9 mouse cellular contexts compared by ENCODE assay signal in the genomic region with DNA sequence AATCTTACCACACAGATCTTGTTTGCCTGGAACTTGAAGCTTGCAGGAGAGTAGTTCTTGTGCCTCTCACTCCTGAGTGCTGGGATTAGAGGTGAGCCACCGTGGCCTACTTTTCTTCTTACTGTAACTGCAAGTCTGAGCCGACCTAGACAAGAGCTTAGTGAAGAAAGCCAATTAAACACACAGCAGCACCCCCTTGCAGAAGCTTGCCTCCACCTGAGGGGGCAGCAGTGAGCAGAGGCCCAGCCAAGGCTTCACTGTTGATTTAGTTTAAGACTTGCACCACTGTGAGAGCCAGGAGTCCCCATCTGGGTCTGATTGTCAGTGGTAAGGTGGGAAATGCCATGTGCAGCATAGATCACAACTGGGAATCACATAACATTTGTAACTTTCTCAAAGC. TPM values are rescaled to one million over a fixed set of nuclear protein-coding genes. Genes with fewer than 3 reads are reported as not detected.
DNase-seq lines count a peak whose midpoint lies in the region; ATAC-seq and TF ChIP-seq lines count a peak whose summit lies in the region.
"Had no signal": no experiment of that assay in that cellular context is flagged by ENCODE, and none has a peak within 500 bp of the region (broad histone marks: within the 10 kb centered on the region; RNA-seq: fewer than 3 reads in every experiment).

No protein-coding gene starts in this region.

- TF ChIP-seq CTCF in liver, adult 2 months (IDR thresholded peaks at IDR 0.05; ENCODE audit: low read depth, low read length) = peak; percentile 92

- peak; percentile 71 for DNase-seq in ovary, postnatal 14 days (ENCODE audit: low spot score)
- no peak for DNase-seq in ovary, adult 18-20 months (ENCODE audit: low spot score)
- peak; percentile 70 for DNase-seq in adrenal gland, postnatal 25 days
- peak; percentile 84 for DNase-seq in embryonic facial prominence, embryonic 11.5 days (ENCODE audit: low spot score)
- peak; percentile 77 for DNase-seq in induced T-regulatory cell, adult 2 months (ENCODE audit: low read depth)
- DNase-seq in liver, adult 2 months (ENCODE audit: extremely low read depth, low read depth, low spot score) = peak; percentile 41
- peak; percentile 75 for DNase-seq in thymus, postnatal 0 days (ENCODE audit: low spot score)

- no peak overlapping the region for H3K4me3 ChIP-seq in embryonic facial prominence, embryonic 11.5 days (ENCODE audit: low read depth, low read length)
- no peak overlapping the region for H3K4me3 ChIP-seq in liver, adult 2 months (ENCODE audit: insufficient read depth, low read depth, low read length)
- H3K4me3 ChIP-seq in neural tube, embryonic 13.5 days = no peak overlapping the region
- H3K4me3 ChIP-seq: stomach, embryonic 15.5 days had no signal

- no peaks in the 10 kb centered on the region for H3K79me2 ChIP-seq in liver, adult 2 months (ENCODE audit: control insufficient read depth, insufficient read depth, low read length)

- no peak overlapping the region for H3K4me2 ChIP-seq in embryonic facial prominence, embryonic 11.5 days (ENCODE audit: low read depth, low read length)
- H3K4me2 ChIP-seq in neural tube, embryonic 13.5 days = no peak overlapping the region
- H3K4me2 ChIP-seq: stomach, embryonic 15.5 days had no signal

- no peaks in the 10 kb centered on the region for H3K27me3 ChIP-seq in embryonic facial prominence, embryonic 11.5 days (ENCODE audit: control insufficient read depth, insufficient read depth, low read length)
- H3K27me3 ChIP-seq in liver, adult 2 months (ENCODE audit: control insufficient read depth, insufficient read depth, low read length) = no peaks in the 10 kb centered on the region
- H3K27me3 ChIP-seq in neural tube, embryonic 13.5 days = no peaks in the 10 kb centered on the region
- H3K27me3 ChIP-seq: stomach, embryonic 15.5 days had no signal

- no peaks in the 10 kb centered on the region for H3K9me3 ChIP-seq in embryonic facial prominence, embryonic 11.5 days (replicated peaks; ENCODE audit: control insufficient read depth, low read length)
- no peaks in the 10 kb centered on the region for H3K9me3 ChIP-seq in neural tube, embryonic 13.5 days
- H3K9me3 ChIP-seq: stomach, embryonic 15.5 days had no signal

- ATAC-seq in embryonic facial prominence, embryonic 11.5 days (replicated peaks; ENCODE audit: insufficient number of reproducible peaks, low FRiP score, low TSS enrichment, low read depth) = no peak
- ATAC-seq in neural tube, embryonic 13.5 days (ENCODE audit: low read depth) = 0 out of 2 replicates have a peak, but pooled peaks have one; percentile 26

- H3K27ac ChIP-seq in embryonic facial prominence, embryonic 11.5 days (replicated peaks; ENCODE audit: low read depth, low read length) = no peak overlapping the region
- no peak overlapping the region for H3K27ac ChIP-seq in liver, adult 2 months (replicated peaks; ENCODE audit: insufficient read depth, low read depth, low read length)
- H3K27ac ChIP-seq in neural tube, embryonic 13.5 days (replicated peaks) = no peak overlapping the region

- H3K9ac ChIP-seq in embryonic facial prominence, embryonic 11.5 days (replicated peaks; ENCODE audit: low read length) = no peak overlapping the region
- no peak overlapping the region for H3K9ac ChIP-seq in liver, adult 2 months (ENCODE audit: low read depth, low read length)
- H3K9ac ChIP-seq in neural tube, embryonic 13.5 days = no peak overlapping the region
- H3K9ac ChIP-seq: stomach, embryonic 15.5 days had no signal

- 35% methylated on average over 2 of the region's 2 CpGs for WGBS in embryonic facial prominence, embryonic 11.5 days
- 7% methylated on average over 2 of the region's 2 CpGs for WGBS in liver, adult 2 months
- WGBS in neural tube, embryonic 13.5 days = 36% methylated on average over 2 of the region's 2 CpGs

- no peaks in the 10 kb centered on the region; the same call in 1 of the 2 replicates for H3K36me3 ChIP-seq in embryonic facial prominence, embryonic 11.5 days (replicated peaks; ENCODE audit: control insufficient read depth, insufficient read depth, low read depth, low read length)
- no peaks in the 10 kb centered on the region for H3K36me3 ChIP-seq in liver, adult 2 months (ENCODE audit: control insufficient read depth, insufficient read depth, low read length)
- peaks cover 4% of the 10 kb centered on the region; the same call in 1 of the 2 replicates for H3K36me3 ChIP-seq in neural tube, embryonic 13.5 days

- no peaks in the 10 kb centered on the region for H3K4me1 ChIP-seq in embryonic facial prominence, embryonic 11.5 days (ENCODE audit: control insufficient read depth, insufficient read depth, low read length)
- no peaks in the 10 kb centered on the region for H3K4me1 ChIP-seq in liver, adult 2 months (ENCODE audit: control insufficient read depth, insufficient read depth, low read length)
- 0 out of 2 replicates have a peak, but pooled peaks cover 6% of the 10 kb centered on the region for H3K4me1 ChIP-seq in neural tube, embryonic 13.5 days (replicated peaks)
- H3K4me1 ChIP-seq: stomach, embryonic 15.5 days had no signal

- no peak for TF ChIP-seq POLR2A in liver, adult 2 months (IDR thresholded peaks at IDR 0.05; ENCODE audit: extremely low read depth, insufficient read depth, low read length)

RNA-seq across cellular contexts. Expression of gene Kif14, which starts 58.8 kb away (rescaled TPM):
- total RNA-seq in adrenal gland, postnatal 25 days (2021) = 1.6 and 2.7 TPM in 2 replicates
- polyA plus RNA-seq in embryonic facial prominence, embryonic 11.5 days (2014; fragmentation: Nextera tagmentation; extraction: Ambion mirVana) = 8.9 and 9.3 TPM in 2 replicates
- total RNA-seq in liver, adult 2 months (2014; rRNA removed) = 0.07 and 0.09 TPM in 2 replicates
- polyA plus RNA-seq in liver, adult 2 months (2012; rRNA removed) = 0.02 TPM in 1 of 2 replicates, not detected in the other
- 0.68 and 1.2 TPM in 2 replicates for polyA plus RNA-seq in neural tube, embryonic 13.5 days (2015; fragmentation: Nextera tagmentation; extraction: Ambion mirVana)
- polyA plus RNA-seq in thymus, postnatal 0 days (2015; fragmentation: Nextera tagmentation; extraction: Ambion mirVana) = 4.6 and 5.8 TPM in 2 replicates
